Mouse (Mus musculus): ENCODE data around the gene Gm11549. TPM values are rescaled to one million over a fixed set of nuclear protein-coding genes. Genes with fewer than 3 reads are reported as not detected.

The Gm11549 gene
- total RNA-seq, 2 experiments from 2014 or later, result 34.3 to 41.5 TPM

GRCm38 (mm10) chr3:36530345-36530744 is 8.7 kb upstream of the Gm11549 start:
- peak; percentile 54 to 95 for DNase-seq (ENCODE audit: low spot score in 2 of 2)
- intact Hi-C loops (cut with DNase I), result loop anchor here (2.0 to 10.0 kb wide), 3 partner anchors 14 to 204 kb away; no protein-coding TSS in a partner anchor

- peak in 1 of 2 experiments; percentile 60 for DNase-seq (ENCODE audit: low spot score in 2 of 2)
These were observed 2.9 kb upstream of the Gm11549 start for GRCm38 (mm10) chr3:36524466-36524865.

GRCm38 (mm10) chr3:36522137-36522536 is 524 bp upstream of the Gm11549 start:
- intact Hi-C loops (cut with DNase I), result no loop called here
- DNase-seq (ENCODE audit: low spot score in 2 of 2), result no peak

More at GRCm38 (mm10) chr3:36524466-36524865, 2.9 kb upstream of the Gm11549 start:
- intact Hi-C loops (cut with DNase I), result no loop called here

- DNase-seq (ENCODE audit: low spot score in 2 of 2), result peak; percentile 60 to 94
- intact Hi-C loops (cut with DNase I), result loop anchor here (2.0 kb wide), 2 partner anchors 15 to 29 kb away; no protein-coding TSS in a partner anchor
These were observed 5.4 kb downstream of the Gm11549 start for GRCm38 (mm10) chr3:36516196-36516595.

- intact Hi-C loops (cut with DNase I), result no loop called here
- DNase-seq (ENCODE audit: low spot score in 2 of 2), result no peak
These were observed 10.1 kb downstream of the Gm11549 start for GRCm38 (mm10) chr3:36511491-36511890.

GRCm38 (mm10) chr3:36505809-36506735 is 15.5 kb downstream of the Gm11549 start:
- no peak for DNase-seq (ENCODE audit: low spot score in 2 of 2)
- intact Hi-C loops (cut with DNase I), result no loop called here

GRCm38 (mm10) chr3:36505306-36505705 is 16.3 kb downstream of the Gm11549 start:
- DNase-seq (ENCODE audit: low spot score in 2 of 2), result no peak
- intact Hi-C loops (cut with DNase I), result no loop called here

GRCm38 (mm10) chr3:36501546-36501945 is 20.1 kb downstream of the Gm11549 start:
- intact Hi-C loops (cut with DNase I), result no loop called here
- no peak for DNase-seq (ENCODE audit: low spot score in 2 of 2)

- peak in 1 of 2 experiments; percentile 45 for DNase-seq (ENCODE audit: low spot score in 2 of 2)
- intact Hi-C loops (cut with DNase I), result no loop called here
These were observed 20.6 kb downstream of the Gm11549 start for GRCm38 (mm10) chr3:36500976-36501375.

GRCm38 (mm10) chr3:36499418-36499817 is 22.2 kb downstream of the Gm11549 start:
- intact Hi-C loops (cut with DNase I), result loop anchor here (10.0 kb wide), 1 partner anchor 115 kb away; no protein-coding TSS in a partner anchor
- DNase-seq (ENCODE audit: low spot score in 2 of 2), result no peak

- intact Hi-C loops (cut with DNase I), result loop anchor here (10.0 kb wide), 1 partner anchor 113 kb away; no protein-coding TSS in a partner anchor
- no peak for DNase-seq (ENCODE audit: low spot score in 2 of 2)
These were observed 23.4 kb downstream of the Gm11549 start for GRCm38 (mm10) chr3:36498224-36498623.

- DNase-seq (ENCODE audit: low spot score in 2 of 2), result peak; percentile 72 to 88
- intact Hi-C loops (cut with DNase I), result loop anchor here (1.0 to 10.0 kb wide), 2 partner anchors 112 to 286 kb away; no protein-coding TSS in a partner anchor
These were observed 24.9 kb downstream of the Gm11549 start for GRCm38 (mm10) chr3:36496746-36497145.

- intact Hi-C loops (cut with DNase I), result loop anchor here (1.0 to 10.0 kb wide), 2 partner anchors 111 to 286 kb away; no protein-coding TSS in a partner anchor
- no peak for DNase-seq (ENCODE audit: low spot score in 2 of 2)
These were observed 25.3 kb downstream of the Gm11549 start for GRCm38 (mm10) chr3:36496273-36496672.

- intact Hi-C loops (cut with DNase I), result loop anchor here (2.0 to 10.0 kb wide), 3 partner anchors 49 to 315 kb away; no protein-coding TSS in a partner anchor
- DNase-seq (ENCODE audit: low spot score in 2 of 2), result peak; percentile 84 to 91
These were observed 26.2 kb downstream of the Gm11549 start for GRCm38 (mm10) chr3:36495436-36495835.

GRCm38 (mm10) chr3:36494613-36495012 is 27.0 kb downstream of the Gm11549 start:
- no peak for DNase-seq (ENCODE audit: low spot score in 2 of 2)
- intact Hi-C loops (cut with DNase I), result loop anchor here (2.0 to 10.0 kb wide), 3 partner anchors 48 to 314 kb away; no protein-coding TSS in a partner anchor

GRCm38 (mm10) chr3:36493641-36494283 is 27.9 kb downstream of the Gm11549 start:
- intact Hi-C loops (cut with DNase I), result loop anchor here (2.0 to 10.0 kb wide), 3 partner anchors 47 to 313 kb away; no protein-coding TSS in a partner anchor
- DNase-seq (ENCODE audit: low spot score in 2 of 2), result peak in 1 of 2 experiments; percentile 37

GRCm38 (mm10) chr3:36492716-36493391 is 28.8 kb downstream of the Gm11549 start:
- no peak for DNase-seq (ENCODE audit: low spot score in 2 of 2)
- intact Hi-C loops (cut with DNase I), result loop anchor here (10.0 kb wide), 1 partner anchor 108 kb away; no protein-coding TSS in a partner anchor

GRCm38 (mm10) chr3:36491535-36491934 is 30.1 kb downstream of the Gm11549 start:
- intact Hi-C loops (cut with DNase I), result loop anchor here (10.0 kb wide), 1 partner anchor 107 kb away; no protein-coding TSS in a partner anchor
- DNase-seq (ENCODE audit: low spot score in 2 of 2), result no peak

GRCm38 (mm10) chr3:36489590-36489910 is 32.1 kb downstream of the Gm11549 start:
- intact Hi-C loops (cut with DNase I), result no loop called here
- DNase-seq (ENCODE audit: low spot score in 2 of 2), result no peak
